Comparison of ENCODE assay signal across 8 mouse cellular contexts in genomic region chr4:137890596-137890995, GRCm38 (mm10). TPM values are rescaled to one million over a fixed set of nuclear protein-coding genes. Genes with fewer than 3 reads are reported as not detected.
A peak's percentile ranks its signal among the peaks of the same experiment; 100 is the strongest.
DNase-seq lines count a peak whose midpoint lies in the region; ATAC-seq and TF ChIP-seq lines count a peak whose summit lies in the region.

No protein-coding gene starts in this region.

- no peaks in the 10 kb centered on the region for H3K27me3 ChIP-seq in intestine, postnatal 0 days (replicated peaks; ENCODE audit: control insufficient read depth, insufficient read depth, low read length)
- no peaks in the 10 kb centered on the region for H3K27me3 ChIP-seq in intestine, embryonic 15.5 days (replicated peaks)
- H3K27me3 ChIP-seq in embryonic facial prominence, embryonic 15.5 days = no peaks in the 10 kb centered on the region

- H3K9me3 ChIP-seq in intestine, postnatal 0 days (ENCODE audit: control insufficient read depth) = no peaks in the 10 kb centered on the region
- no peaks in the 10 kb centered on the region for H3K9me3 ChIP-seq in intestine, embryonic 15.5 days
- H3K9me3 ChIP-seq in embryonic facial prominence, embryonic 15.5 days (replicated peaks) = no peaks in the 10 kb centered on the region

- no peak overlapping the region for H3K9ac ChIP-seq in intestine, postnatal 0 days (ENCODE audit: low read depth, low read length)
- H3K9ac ChIP-seq in intestine, embryonic 15.5 days = no peak overlapping the region
- H3K9ac ChIP-seq in embryonic facial prominence, embryonic 15.5 days = no peak overlapping the region

- no peak overlapping the region for H3K27ac ChIP-seq in intestine, postnatal 0 days (ENCODE audit: low read depth, low read length)
- H3K27ac ChIP-seq in intestine, embryonic 15.5 days = no peak overlapping the region
- H3K27ac ChIP-seq in embryonic facial prominence, embryonic 15.5 days (replicated peaks) = 0 out of 2 replicates have a peak overlapping the region, but pooled peaks have one; percentile 79

- no peak overlapping the region for H3K4me3 ChIP-seq in intestine, postnatal 0 days (ENCODE audit: low read depth, low read length)
- H3K4me3 ChIP-seq in intestine, embryonic 15.5 days (replicated peaks) = no peak overlapping the region
- H3K4me3 ChIP-seq in embryonic facial prominence, embryonic 15.5 days (replicated peaks) = no peak overlapping the region

- DNase-seq in natural killer cell, adult 2 months (ENCODE audit: low spot score in 2 of 2) = peak; percentile 61 to 65
- no peak for DNase-seq in cerebellum, postnatal 36 days
- no peak for DNase-seq in urinary bladder, adult 2 months (ENCODE audit: low spot score)

- H3K4me2 ChIP-seq in intestine, postnatal 0 days (replicated peaks; ENCODE audit: low read depth) = no peak overlapping the region
- H3K4me2 ChIP-seq in intestine, embryonic 15.5 days (replicated peaks) = no peak overlapping the region
- no peak overlapping the region for H3K4me2 ChIP-seq in embryonic facial prominence, embryonic 15.5 days (replicated peaks)

- WGBS in intestine, postnatal 0 days = 60% methylated on average over 4 of the region's 4 CpGs
- WGBS in intestine, embryonic 15.5 days = 53% methylated on average over 4 of the region's 4 CpGs
- 55% methylated on average over 4 of the region's 4 CpGs for WGBS in embryonic facial prominence, embryonic 15.5 days

- peak; percentile 20; the same call in 1 of the 2 replicates for ATAC-seq in intestine, postnatal 0 days
- no peak for ATAC-seq in intestine, embryonic 15.5 days
- peak; percentile 84 for ATAC-seq in CD4-positive, CD25-positive, alpha-beta regulatory T cell, adult 4 months
- ATAC-seq in embryonic facial prominence, embryonic 15.5 days (ENCODE audit: insufficient number of reproducible peaks, low FRiP score, low TSS enrichment, low read depth) = no peak
- peak; percentile 92 for ATAC-seq in inflammation-experienced regulatory T-cells, adult 6 months

- peak; percentile 67 for TF ChIP-seq CTCF in intestine, postnatal 0 days (IDR thresholded peaks at IDR 0.05; ENCODE audit: low read depth)

- H3K4me1 ChIP-seq in intestine, postnatal 0 days (replicated peaks; ENCODE audit: control insufficient read depth, insufficient read depth, low read length) = no peaks in the 10 kb centered on the region
- H3K4me1 ChIP-seq in intestine, embryonic 15.5 days (replicated peaks) = peaks cover 30% of the 10 kb centered on the region
- H3K4me1 ChIP-seq in embryonic facial prominence, embryonic 15.5 days = peaks cover 32% of the 10 kb centered on the region

- H3K36me3 ChIP-seq in intestine, postnatal 0 days (ENCODE audit: control insufficient read depth, insufficient read depth) = no peaks in the 10 kb centered on the region; the same call in 1 of the 2 replicates
- no peaks in the 10 kb centered on the region for H3K36me3 ChIP-seq in intestine, embryonic 15.5 days
- H3K36me3 ChIP-seq in embryonic facial prominence, embryonic 15.5 days = no peaks in the 10 kb centered on the region

RNA-seq across cellular contexts. Expression of gene Ece1, which starts 28.6 kb away (rescaled TPM):
- 44.9 and 49.1 TPM in 2 replicates for polyA plus RNA-seq in intestine, postnatal 0 days (2015; fragmentation: Nextera tagmentation; extraction: Ambion mirVana)
- polyA plus RNA-seq in intestine, embryonic 15.5 days (2015; fragmentation: Nextera tagmentation; extraction: Ambion mirVana) = 56.0 and 60.1 TPM in 2 replicates
- 10 to 100 TPM; 15.9 to 23.4 TPM for polyA plus RNA-seq in CD4-positive, CD25-positive, alpha-beta regulatory T cell, adult 4 months (2017; shearing (Covaris generic))
- 65.5 and 74.6 TPM in 2 replicates for polyA plus RNA-seq in embryonic facial prominence, embryonic 15.5 days (2015; fragmentation: Nextera tagmentation; extraction: Ambion mirVana)
- 10 to 100 TPM; 18.2 to 32.0 (median 23.3) TPM for polyA plus RNA-seq in inflammation-experienced regulatory T-cells, adult 6 months (2017; shearing (Covaris generic))
- 30.0 and 73.4 TPM in 2 replicates for polyA plus RNA-seq in urinary bladder, adult 2 months (2012; rRNA removed)

Comparison
In these comparisons a context has a peak if more than half of its experiments do, and no peak if none do; other contexts are left out.
1. ATAC-seq: peak in intestine, postnatal 0 days (single experiment), CD4-positive, CD25-positive, alpha-beta regulatory T cell, adult 4 months (single experiment) and inflammation-experienced regulatory T-cells, adult 6 months (single experiment); none in intestine, embryonic 15.5 days (single experiment) and embryonic facial prominence, embryonic 15.5 days (single experiment).
2. DNase-seq: peak in natural killer cell, adult 2 months (2 of 2); none in cerebellum, postnatal 36 days (0 of 2) and urinary bladder, adult 2 months (single experiment).